Mouse (Mus musculus): ENCODE data around the gene Coq8a.

GRCm38 (mm10) chr1:180170071-180170470, 29.3 kb downstream of the Coq8a start:
- TF ChIP-seq CTCF (IDR thresholded peaks at IDR 0.05; ENCODE audit: low read depth) (no peak), EP300 (IDR thresholded peaks at IDR 0.05; ENCODE audit: low read depth) (no peak)
